Mouse (Mus musculus) bone marrow, adult 2 months (tissue): ENCODE results near the gene Spr.

ENCODE experiments used
- CTCF ChIP-seq: fragments of 200-500 bp; IDR thresholded peaks from 2 replicates; pipeline ENCODE4 v1.5.1; 2011; ENCODE audit warnings: low read length, control low read depth; ENCODE audit not compliant: control insufficient read depth, insufficient read depth
- POLR2A ChIP-seq: fragments of 200-500 bp; IDR thresholded peaks from 2 replicates; pipeline ENCODE4 v1.6.1; 2011; ENCODE audit warnings: low read depth, mild to moderate bottlenecking, control low read depth, low read length, borderline replicate concordance; ENCODE audit not compliant: control insufficient read depth

- TF ChIP-seq CTCF (no peak), POLR2A (no peak)
These were observed 50.1 kb downstream of the Spr start for GRCm38 (mm10) chr6:85087425-85087824.
